Mouse (Mus musculus) adrenal gland, postnatal 14 days (tissue): ENCODE data around the gene Srarp. TPM values are rescaled to one million over a fixed set of nuclear protein-coding genes. Genes with fewer than 3 reads are reported as not detected.
A peak's percentile ranks its signal among the peaks of the same experiment; 100 is the strongest.

ENCODE experiments used
- DNase-seq: peaks from one replicate; pipeline ENCODE4 v3.0.0; 2021; ENCODE audit warnings: mixed read lengths
- total RNA-seq: library from RNA; stranded (reverse); gene quantifications from 2 replicates; pipeline ENCODE4 v1.2.3, GENCODE M21; 2021

Srarp gene
- total RNA-seq, 1 experiment from 2014 or later = not detected

GRCm38 (mm10) chr4:141456193-141456938 lies 20.5 kb upstream of the Srarp start:
- DNase-seq = no peak

- no peak for DNase-seq
Observed at GRCm38 (mm10) chr4:141455526-141455925, 19.6 kb upstream of the Srarp start.

DNA sequence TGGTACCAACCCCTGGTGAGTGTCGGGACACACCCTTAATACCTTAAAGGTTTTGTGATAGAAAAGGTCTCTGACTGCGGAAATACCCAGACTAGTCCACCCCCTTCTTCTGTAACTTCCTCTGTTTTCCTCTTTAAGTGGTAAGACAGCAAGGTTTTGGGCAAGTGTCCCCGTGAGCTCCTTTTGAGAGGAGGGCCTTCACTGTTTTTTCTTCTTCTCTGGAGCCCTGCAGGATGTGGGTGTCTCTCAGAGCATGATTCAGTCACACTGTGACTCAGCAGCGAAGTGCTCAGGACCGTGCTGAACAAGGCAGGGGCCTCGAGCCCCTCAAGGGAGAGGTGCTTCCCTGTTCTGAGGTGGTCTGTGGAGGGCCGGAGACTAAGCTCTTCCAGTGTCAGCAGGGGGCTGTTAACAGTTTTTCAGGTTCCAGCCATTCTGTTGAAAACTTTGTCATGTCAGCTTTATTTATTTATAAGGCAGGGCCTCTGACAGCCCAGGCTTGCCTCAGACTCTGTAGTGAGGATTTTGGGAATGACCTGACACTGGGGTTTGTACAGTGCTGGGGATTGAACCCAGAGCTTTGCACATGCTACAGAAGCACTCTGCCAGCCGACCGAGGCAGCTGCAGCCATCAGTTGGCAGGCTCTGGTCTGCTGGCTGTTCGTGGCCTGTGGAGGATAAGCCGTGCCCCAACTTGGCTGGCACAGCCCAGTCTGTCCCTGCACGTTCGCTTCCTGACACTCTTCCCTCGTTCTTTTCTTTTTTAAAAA lies 18.9 kb upstream of the Srarp start:
- no peak for DNase-seq

DNA sequence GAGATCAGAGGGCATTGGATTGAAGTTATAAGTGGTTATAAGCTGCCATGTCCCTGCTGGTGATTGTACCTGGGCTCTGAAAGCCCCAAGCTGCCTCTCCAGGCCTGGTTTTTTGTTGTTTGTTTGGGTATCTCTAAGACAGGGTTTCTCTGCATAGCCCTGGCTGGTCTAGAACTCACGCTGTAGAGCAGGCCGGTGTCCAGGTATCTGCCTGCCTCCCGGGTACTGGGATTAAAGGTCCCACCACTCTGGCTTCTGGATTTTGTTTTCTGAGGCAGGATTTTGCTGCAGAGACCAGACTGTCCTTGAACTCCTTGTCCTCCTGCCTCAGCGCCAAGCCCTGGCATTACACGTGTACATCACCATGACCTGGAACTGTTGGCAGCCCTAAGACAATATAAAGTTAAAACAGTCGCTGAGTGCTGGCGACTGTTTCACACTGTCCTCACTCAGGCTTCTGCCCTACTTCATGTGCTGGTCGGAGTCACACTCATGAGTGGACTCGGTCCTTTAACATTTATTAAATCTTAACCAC lies 16.1 kb upstream of the Srarp start:
- DNase-seq = peak; percentile 49

GRCm38 (mm10) chr4:141451251-141451650 lies 15.3 kb upstream of the Srarp start:
- no peak for DNase-seq

DNA sequence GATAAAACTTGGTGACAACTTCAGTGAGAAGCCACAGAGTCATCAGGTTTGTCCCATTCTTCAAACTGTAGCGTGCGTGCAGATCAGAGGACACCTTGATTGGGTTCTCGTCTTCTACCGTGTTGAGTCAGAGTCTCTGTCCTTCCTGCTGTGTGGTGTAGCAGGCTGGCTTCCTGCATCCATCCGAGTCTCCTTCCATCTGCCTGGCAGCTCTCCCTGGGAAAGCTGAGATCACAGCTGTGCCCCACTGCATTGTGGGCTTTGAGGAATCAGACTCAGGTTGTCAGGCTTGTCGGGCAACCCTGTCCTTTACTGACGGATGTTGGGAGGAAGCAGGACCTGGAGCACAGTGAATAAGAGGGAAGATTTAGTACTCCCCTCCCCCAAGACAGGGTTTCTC lies 10.3 kb upstream of the Srarp start:
- DNase-seq = no peak

DNA sequence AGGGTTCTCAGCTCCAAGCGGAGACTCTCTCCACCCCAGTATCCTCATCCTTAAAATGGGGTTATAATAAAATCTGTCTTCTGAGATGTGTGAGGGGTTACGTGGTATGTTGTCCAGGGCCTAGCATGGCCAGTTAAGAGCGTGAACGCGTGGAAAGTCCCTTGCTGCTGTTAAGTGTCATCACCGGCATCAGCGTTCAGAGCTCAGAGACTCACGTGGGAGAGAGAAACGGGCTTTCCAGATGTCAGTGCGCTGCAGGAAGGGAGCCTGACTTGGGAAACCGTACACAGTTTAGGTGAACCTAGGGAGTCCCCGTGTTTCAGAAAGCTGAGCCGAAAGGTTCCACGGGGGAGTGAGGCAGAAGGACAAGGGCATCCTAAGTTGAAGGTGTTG lies 9.4 kb upstream of the Srarp start:
- DNase-seq = no peak

DNA sequence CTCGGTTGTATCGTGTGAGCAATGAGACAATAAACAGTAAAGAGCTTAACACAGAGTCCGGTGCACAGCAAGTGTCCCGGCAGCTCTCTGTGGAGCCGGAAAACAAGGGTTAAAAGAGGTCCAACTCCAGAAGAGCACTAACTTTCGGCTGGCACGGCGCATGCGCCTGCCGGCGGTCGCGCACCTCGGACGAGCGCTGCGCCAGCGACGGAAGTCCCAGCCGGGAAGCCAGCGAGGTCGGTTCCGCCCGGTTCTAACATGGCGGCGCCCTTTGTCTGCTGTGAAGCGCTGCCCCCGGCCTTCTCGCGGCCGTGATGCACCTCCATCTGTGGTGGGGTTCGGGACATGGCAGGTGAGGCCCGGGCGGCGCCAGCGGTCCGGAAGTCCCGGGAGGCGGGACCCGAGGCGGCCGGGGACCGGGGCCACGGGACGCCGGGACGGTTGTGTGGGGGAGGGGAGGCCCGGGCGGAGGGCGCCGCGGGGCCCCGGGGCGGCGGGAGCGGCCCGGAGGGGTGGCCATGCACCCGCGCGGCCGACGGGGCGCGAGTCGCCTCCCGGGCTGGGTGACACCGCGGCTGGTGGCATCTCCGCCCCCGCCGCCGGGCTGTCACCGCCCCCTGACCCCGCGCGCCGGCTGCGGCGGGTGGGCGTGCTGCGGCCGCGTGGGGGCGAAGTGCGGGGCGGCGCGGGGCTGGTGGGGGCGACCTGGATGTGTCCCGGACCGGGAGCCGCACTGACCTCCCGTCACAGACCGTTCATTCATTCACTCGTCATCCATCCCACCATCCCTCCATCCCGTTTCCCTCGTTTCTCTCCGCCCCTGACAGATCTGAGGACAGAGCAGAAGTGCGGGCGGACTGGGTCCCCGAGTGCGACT lies 8.8 kb upstream of the Srarp start, which contains the start of gene Zbtb17:
TSS of gene Zbtb17 (plus strand) at position 204 of the 877 bp plus-strand sequence.
- DNase-seq = peak; percentile 94

DNA sequence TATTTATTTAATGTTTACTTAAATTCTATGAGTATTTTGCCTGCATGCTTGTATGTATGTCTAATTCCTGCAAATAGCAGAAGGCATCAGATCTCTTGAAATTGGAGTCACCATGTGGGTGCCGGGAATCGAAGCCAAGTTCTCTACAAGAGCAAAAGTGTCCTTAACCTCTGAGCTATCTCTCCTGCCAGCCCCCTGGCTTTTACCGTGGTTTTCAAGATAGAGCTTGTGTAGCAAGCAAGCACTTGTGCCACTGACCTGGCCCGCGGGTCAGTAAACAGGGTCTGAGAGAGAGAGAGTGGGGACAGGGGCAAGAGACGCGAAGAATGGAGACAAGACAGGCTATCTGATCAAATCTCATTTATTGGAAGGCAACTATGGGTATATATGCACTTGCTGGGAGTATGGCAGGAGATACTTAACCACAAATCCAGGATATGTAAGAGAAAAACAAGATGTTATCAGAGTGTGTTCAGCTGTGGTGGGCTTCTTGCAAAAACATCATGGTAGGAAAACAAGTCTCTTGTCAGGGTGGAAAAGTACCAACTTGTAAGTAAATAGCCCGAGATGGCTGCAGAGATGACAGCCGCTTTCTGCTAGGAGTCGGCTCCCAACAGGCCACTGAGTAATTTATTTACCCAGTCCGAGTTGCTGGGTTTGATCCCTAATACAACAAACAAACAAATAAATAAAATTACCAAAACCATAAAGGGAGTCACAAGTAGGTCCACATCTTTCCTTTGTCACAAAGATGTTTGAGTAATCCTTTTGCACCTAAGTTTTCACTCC lies 7.9 kb upstream of the Srarp start:
- peak; percentile 8 for DNase-seq

GRCm38 (mm10) chr4:141440877-141441276 lies 5.0 kb upstream of the Srarp start:
- peak; percentile 15 for DNase-seq

GRCm38 (mm10) chr4:141439083-141439803 lies 3.3 kb upstream of the Srarp start:
- DNase-seq = no peak

DNA sequence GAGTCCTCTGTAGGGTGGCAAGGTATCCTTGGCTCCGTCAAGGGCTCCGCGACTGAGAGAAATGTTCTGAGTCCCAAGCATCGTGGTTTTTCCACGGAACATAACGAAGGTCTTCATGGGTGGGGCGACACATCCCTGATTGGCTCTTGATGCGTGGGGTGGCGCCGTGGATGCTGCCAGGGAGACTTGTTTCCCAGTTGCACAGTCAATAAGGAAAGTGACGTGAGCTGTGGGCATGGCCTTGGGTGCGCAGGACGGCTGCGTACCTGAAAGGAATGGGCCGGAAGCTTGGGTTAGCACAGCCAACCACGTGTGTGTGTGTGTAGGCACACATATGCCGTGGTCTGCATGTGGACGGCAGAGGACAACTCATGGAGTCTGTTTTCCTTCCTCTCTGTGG lies 2.7 kb downstream of the Srarp start:
- no peak for DNase-seq

DNA sequence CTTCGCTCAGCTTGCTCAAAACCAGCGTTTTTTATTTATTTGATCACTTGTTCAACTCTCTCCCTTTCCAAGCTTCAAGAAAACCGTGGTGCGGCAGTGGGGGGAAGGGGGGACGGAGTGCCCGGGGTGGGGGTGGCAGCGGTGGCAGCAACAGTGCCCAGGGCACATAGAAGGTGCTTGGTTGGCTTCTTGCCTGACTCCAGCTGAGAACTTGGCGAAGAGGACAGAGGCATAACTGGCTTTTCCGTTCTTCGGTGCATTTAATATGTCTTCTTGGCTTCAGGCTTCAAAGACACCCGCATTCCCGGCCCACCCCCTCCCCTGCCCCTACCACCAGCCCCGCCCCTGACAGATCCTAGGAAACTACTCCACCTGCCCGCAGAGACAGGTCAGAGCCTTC lies 3.2 kb downstream of the Srarp start:
- peak; percentile 41 for DNase-seq

DNA sequence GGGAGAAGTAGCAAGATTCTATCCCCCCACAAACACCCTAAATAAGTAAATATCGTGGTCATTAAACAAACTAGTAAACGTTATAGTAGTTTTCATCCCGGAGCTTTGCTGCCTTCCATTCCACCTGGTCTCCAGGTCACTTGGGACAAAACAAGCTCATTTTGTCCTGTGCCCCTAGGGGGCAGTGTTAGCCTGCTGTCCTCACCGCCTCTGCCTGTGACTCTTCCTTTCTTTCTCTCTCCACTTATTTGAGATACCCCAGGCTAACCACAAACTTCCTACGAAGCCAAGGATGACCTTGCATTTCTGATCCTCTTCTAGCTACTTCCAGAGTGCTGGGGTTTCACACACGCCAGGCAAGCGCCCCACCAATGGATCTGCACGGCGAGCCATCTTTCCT lies 4.9 kb downstream of the Srarp start:
- DNase-seq = peak; percentile 86

- DNase-seq = peak; percentile 77
Observed at GRCm38 (mm10) chr4:141429847-141430246, 6.1 kb downstream of the Srarp start.

DNA sequence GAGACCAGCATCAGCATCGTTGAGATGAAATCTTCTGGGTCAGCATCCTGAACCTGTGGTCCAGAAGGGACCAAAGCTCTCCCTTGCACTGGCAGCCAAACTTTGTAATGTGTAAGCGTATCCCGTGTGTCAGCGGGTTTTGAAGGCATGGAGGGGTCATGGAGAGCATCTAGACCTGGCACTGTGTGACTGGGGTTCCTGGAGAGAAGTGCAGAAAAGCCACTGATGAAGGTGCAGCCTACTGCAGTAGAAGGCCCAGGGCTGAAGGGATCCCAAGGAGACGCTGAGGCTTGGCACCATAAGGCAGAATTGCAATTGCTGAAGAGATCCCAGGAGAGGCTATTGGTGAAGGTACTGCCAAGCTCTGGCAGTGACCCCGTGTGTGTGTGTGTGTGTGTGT lies 6.5 kb downstream of the Srarp start:
- peak; percentile 39 for DNase-seq

DNA sequence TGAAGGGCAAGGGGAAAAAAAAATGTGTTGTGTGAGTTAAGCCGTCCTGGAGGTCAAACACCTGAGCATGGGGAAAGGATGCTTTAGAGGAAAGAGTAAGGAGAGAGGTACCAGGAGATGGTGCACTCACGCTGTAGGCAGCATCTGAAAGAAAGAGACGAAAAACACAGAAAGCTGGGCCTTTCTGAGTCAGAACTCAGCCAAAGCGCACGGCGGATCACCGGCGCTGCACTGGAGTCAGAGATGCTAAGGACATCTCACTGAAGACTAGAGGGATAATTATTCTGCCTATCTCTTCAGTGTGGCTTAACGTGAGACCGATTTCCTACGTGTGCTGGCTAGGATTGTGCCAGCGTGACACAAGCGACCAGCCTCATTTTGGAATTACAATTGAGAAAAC lies 8.0 kb downstream of the Srarp start:
- no peak for DNase-seq

DNA sequence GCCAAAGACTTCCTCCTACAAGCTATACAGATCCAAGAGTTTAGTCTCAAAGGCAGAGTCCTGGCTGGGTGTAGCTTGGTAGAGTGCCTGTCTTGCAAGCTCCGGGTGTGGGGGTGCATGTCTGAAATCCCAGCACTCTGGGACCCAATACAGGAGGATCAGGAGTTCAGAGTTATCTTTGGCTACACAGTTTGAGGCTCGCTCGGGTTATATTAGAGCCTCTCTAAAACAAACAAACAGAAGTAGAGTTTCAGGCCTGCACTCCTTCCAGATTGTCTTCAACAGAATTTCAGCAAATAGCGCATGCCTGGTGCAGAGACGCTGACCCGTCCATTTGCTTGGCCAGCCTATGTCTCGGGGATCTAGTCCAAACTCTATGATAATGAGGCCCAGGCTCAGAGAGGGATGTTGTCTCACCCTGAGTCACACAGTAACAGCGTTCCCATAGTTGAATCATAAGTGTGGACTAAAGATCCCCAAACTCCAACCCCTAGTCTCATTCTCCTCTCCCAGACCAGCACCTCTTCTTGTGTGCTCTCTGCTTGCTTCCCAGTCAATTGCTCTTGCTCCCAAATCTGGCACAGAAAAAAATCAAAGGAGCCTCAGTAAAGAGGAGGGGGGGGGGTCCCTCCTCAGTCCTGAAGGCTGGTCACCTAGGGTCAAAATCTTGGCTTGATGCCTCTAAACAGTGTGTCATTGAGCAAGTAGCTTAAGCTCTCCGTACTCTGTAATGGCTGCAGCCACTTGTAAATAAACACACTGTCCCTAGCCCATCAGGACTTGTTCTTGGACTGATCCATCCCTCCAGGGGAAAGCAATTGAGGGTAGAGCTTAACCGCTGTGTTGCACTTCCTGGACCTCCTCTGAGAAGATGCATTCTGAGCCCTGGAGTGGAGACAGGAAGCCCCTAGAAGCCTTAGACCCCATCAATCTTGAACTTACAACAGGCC lies 8.8 kb downstream of the Srarp start:
- no peak for DNase-seq
